Mouse (Mus musculus) bone marrow, adult 2 months (tissue): Measurements from ENCODE around the gene Arhgap21. TPM values are rescaled to one million over a fixed set of nuclear protein-coding genes. Genes with fewer than 3 reads are reported as not detected.
A peak's percentile ranks its signal among the peaks of the same experiment; 100 is the strongest.

ENCODE experiments used
- H3K27ac ChIP-seq: fragments of 200-500 bp; 2 replicates; pipeline ENCODE4 v1.5.1; 2012; ENCODE audit warnings: low read depth, mild to moderate bottlenecking, control low read depth, inconsistent platforms, low read length; ENCODE audit not compliant: control insufficient read depth, poor library complexity, insufficient read depth
- H3K4me1 ChIP-seq: fragments of 200-500 bp; 2 replicates; pipeline ENCODE4 v1.6.1; 2011; ENCODE audit warnings: low read length; ENCODE audit not compliant: control insufficient read depth, insufficient read depth
- H3K4me3 ChIP-seq: fragments of 200-500 bp; replicated peaks from 2 replicates; pipeline ENCODE3; 2011; ENCODE audit warnings: mild to moderate bottlenecking, low read depth, low read length, control low read depth; ENCODE audit not compliant: control insufficient read depth
- CTCF ChIP-seq: fragments of 200-500 bp; IDR thresholded peaks from 2 replicates; pipeline ENCODE4 v1.5.1; 2011; ENCODE audit warnings: low read length, control low read depth; ENCODE audit not compliant: control insufficient read depth, insufficient read depth
- POLR2A ChIP-seq: fragments of 200-500 bp; IDR thresholded peaks from 2 replicates; pipeline ENCODE4 v1.6.1; 2011; ENCODE audit warnings: low read depth, mild to moderate bottlenecking, control low read depth, low read length, borderline replicate concordance; ENCODE audit not compliant: control insufficient read depth
- WGBS: fragments of 180-500 bp; shearing (Covaris S2); methylation state at CpG from one replicate; pipeline ENCODE4 v1.1.7; 2018; 5-methylcytosine and 5-hydroxymethylcytosine counted together
- polyA plus RNA-seq: library from polyadenylated mRNA; stranded (reverse); fragments of >200 nt; gene quantifications from 2 replicates; pipeline ENCODE4 v1.2.4, GENCODE M21; 2011; ENCODE audit warnings: low replicate concordance; ENCODE audit not compliant: missing spikeins, insufficient read depth, insufficient read length

The Arhgap21 gene
- polyA plus RNA-seq, 1 experiment, result 22.6 TPM

- TF ChIP-seq CTCF, result no peak
- no peak for TF ChIP-seq POLR2A
- H3K27ac ChIP-seq, result no peak overlapping the region
- WGBS, result 94% methylated on average over 3 of the region's 3 CpGs
- no peaks in the 10 kb centered on the region for H3K4me1 ChIP-seq
- H3K4me3 ChIP-seq, result no peak overlapping the region
These were observed 61.4 kb downstream of the Arhgap21 start for GRCm38 (mm10) chr2:20907291-20907690.

GRCm38 (mm10) chr2:20905411-20905810 lies 63.3 kb downstream of the Arhgap21 start:
- no peak for TF ChIP-seq POLR2A
- no peak for TF ChIP-seq CTCF
- no peak overlapping the region for H3K4me3 ChIP-seq
- H3K4me1 ChIP-seq, result no peaks in the 10 kb centered on the region
- H3K27ac ChIP-seq, result no peak overlapping the region
- WGBS, result 87% methylated on average over 8 of the region's 8 CpGs

GRCm38 (mm10) chr2:20902981-20903645 lies 65.6 kb downstream of the Arhgap21 start:
- Histone ChIP-seq H3K4me1 (no peaks in the 10 kb centered on the region; the same call in 1 of the 2 replicates), H3K27ac (no peak overlapping the region), H3K4me3 (no peak overlapping the region)
- 90% methylated on average over 11 of the region's 11 CpGs for WGBS
- TF ChIP-seq CTCF (no peak), POLR2A (no peak)

GRCm38 (mm10) chr2:20901916-20902315 lies 66.8 kb downstream of the Arhgap21 start:
- no peak for TF ChIP-seq CTCF
- no peak for TF ChIP-seq POLR2A
- no peak overlapping the region for H3K27ac ChIP-seq
- H3K4me3 ChIP-seq, result no peak overlapping the region
- no peaks in the 10 kb centered on the region; the same call in 1 of the 2 replicates for H3K4me1 ChIP-seq
- WGBS, result 95% methylated on average over 4 of the region's 4 CpGs

- Histone ChIP-seq H3K4me3 (peak overlapping the region; percentile 29), H3K27ac (no peak overlapping the region), H3K4me1 (no peaks in the 10 kb centered on the region; the same call in 1 of the 2 replicates)
- TF ChIP-seq CTCF, result no peak
- WGBS, result 3% methylated on average over 9 of the region's 9 CpGs
These were observed 69.4 kb downstream of the Arhgap21 start for GRCm38 (mm10) chr2:20899301-20899700.

GRCm38 (mm10) chr2:20898684-20899083 lies 70.0 kb downstream of the Arhgap21 start:
- H3K4me3 ChIP-seq, result no peak overlapping the region
- H3K4me1 ChIP-seq, result no peaks in the 10 kb centered on the region; the same call in 1 of the 2 replicates
- WGBS, result 32% methylated on average over 6 of the region's 6 CpGs
- no peak for TF ChIP-seq POLR2A
- TF ChIP-seq CTCF, result peak; percentile 65
- H3K27ac ChIP-seq, result no peak overlapping the region

GRCm38 (mm10) chr2:20896446-20896845 lies 72.2 kb downstream of the Arhgap21 start:
- no peak overlapping the region for H3K4me3 ChIP-seq
- 91% methylated on average over 5 of the region's 5 CpGs for WGBS
- H3K27ac ChIP-seq, result no peak overlapping the region
- H3K4me1 ChIP-seq, result no peaks in the 10 kb centered on the region; the same call in 1 of the 2 replicates
- TF ChIP-seq POLR2A, result no peak
- no peak for TF ChIP-seq CTCF

- Histone ChIP-seq H3K4me1 (no peaks in the 10 kb centered on the region; the same call in 1 of the 2 replicates), H3K27ac (no peak overlapping the region), H3K4me3 (no peak overlapping the region)
- TF ChIP-seq CTCF (peak; percentile 41), POLR2A (no peak)
- WGBS, result 42% methylated on average over 5 of the region's 5 CpGs
These were observed 74.5 kb downstream of the Arhgap21 start for GRCm38 (mm10) chr2:20894100-20894690.
